Mouse (Mus musculus) midbrain, embryonic 12.5 days (tissue): ENCODE data around the gene Ilf3. TPM values are rescaled to one million over a fixed set of nuclear protein-coding genes. Genes with fewer than 3 reads are reported as not detected.
"Not testable (repeated sequence)": the region's sequence is repeated elsewhere in the genome, so short reads cannot be mapped to it uniquely, and the experiment has no call there.

ENCODE experiments used
- ATAC-seq: fragments of 200-750 bp; cut with Nextera tagmentation; 2 replicates; pipeline ENCODE4 v1.8.0; 2017; ENCODE audit warnings: low read depth, moderate TSS enrichment, moderate library complexity; ENCODE audit not compliant: low FRiP score
- H3K27ac ChIP-seq: fragments of 300-500 bp; sonication (generic); replicated peaks from 2 replicates; pipeline ENCODE4 v1.5.1; 2016; ENCODE audit warnings: mild to moderate bottlenecking
- H3K27me3 ChIP-seq: fragments of 300-500 bp; sonication (generic); 2 replicates; pipeline ENCODE4 v1.6.1; 2016; ENCODE audit warnings: mild to moderate bottlenecking
- H3K36me3 ChIP-seq: fragments of 300-500 bp; sonication (generic); 2 replicates; pipeline ENCODE4 v1.6.1; 2016
- H3K4me1 ChIP-seq: fragments of 300-500 bp; sonication (generic); 2 replicates; pipeline ENCODE4 v1.6.1; 2016
- H3K4me2 ChIP-seq: fragments of 300-500 bp; sonication (generic); replicated peaks from 2 replicates; pipeline ENCODE4 v1.6.1; 2016; ENCODE audit warnings: mild to moderate bottlenecking, moderate library complexity
- H3K4me3 ChIP-seq: fragments of 300-500 bp; sonication (generic); 2 replicates; pipeline ENCODE4 v1.5.1; 2016; ENCODE audit warnings: mild to moderate bottlenecking
- H3K9ac ChIP-seq: fragments of 300-500 bp; sonication (generic); replicated peaks from 2 replicates; pipeline ENCODE4 v1.6.1; 2016; ENCODE audit warnings: mild to moderate bottlenecking, moderate library complexity
- H3K9me3 ChIP-seq: fragments of 300-500 bp; sonication (generic); 2 replicates; pipeline ENCODE4 v1.6.1; 2016; ENCODE audit warnings: mild to moderate bottlenecking
- WGBS: fragments of 180-500 bp; shearing (Covaris S2); methylation state at CpG from one replicate; pipeline ENCODE4 v1.1.7; 2016; 5-methylcytosine and 5-hydroxymethylcytosine counted together
- polyA plus RNA-seq: library from polyadenylated mRNA; unstranded; fragments of >200 nt; fragmentation: Nextera tagmentation; extraction: Ambion mirVana; gene quantifications from 2 replicates; pipeline ENCODE4 v1.2.1, GENCODE M21; 2016

Ilf3 gene
- polyA plus RNA-seq = 314 and 322 TPM in 2 replicates

DNA sequence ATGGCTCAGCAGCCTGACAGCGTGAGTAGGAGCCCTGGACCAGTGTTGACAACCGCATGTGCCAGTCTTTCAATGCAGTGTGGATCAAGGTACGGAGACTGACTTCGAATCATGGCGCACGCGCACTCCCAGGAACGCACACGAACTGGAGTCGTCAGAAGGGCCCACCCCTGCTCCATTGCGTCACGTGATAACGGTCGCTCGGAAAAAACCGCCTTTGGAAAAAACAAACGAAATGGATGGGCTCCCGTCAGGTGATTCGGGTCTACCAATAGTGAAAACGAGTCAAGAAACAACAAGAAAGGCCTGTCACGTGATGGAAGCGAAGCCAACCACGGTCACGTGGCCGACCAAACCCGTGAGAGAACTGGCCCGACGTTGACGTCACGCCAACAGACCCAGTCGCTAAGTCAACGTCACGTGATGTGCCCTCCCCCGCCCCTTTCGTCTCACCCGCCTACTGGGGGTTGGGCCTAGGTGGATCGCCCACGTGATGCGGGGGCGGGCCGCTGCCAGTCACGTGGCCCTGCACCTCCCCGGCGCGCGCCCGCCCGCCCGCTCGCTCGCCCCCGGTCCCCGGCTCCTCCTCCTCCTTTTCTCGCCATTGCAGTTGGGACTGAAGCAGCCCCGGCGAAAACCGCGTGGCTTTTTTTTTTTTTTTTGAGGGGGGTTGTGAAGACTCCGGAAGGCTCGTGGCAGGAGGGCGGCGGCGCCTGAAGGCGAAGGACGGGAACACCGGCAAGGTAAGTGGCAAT, at the start of gene Ilf3:
TSS of gene Ilf3 (plus strand) at position 515 of the 755 bp plus-strand sequence.
- ATAC-seq = peak; percentile 84
- Histone ChIP-seq H3K4me2 (peak within 1 kb of the TSS; percentile 82), H3K9ac (peak within 1 kb of the TSS; percentile 91)

DNA sequence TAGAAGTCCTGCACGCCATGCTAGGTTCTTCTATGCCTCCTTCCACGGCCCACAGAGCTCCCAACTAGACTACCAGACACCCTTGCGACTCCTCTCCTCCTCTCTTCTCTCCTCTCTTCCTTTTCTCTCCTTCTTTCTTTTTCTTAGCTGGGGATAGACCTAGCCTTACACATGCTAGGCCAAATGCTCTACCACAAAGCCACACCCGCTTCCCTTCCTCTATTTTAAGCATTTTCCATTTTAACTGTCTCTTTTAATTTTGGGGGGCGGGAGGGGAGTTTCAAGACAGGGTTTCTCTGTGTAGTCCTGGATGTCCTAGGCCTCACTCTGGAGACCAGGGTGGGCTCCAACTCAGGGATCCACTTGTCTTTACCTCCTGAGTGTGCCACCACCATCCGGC, 48.9 kb upstream of the Ilf3 start:
- Histone ChIP-seq H3K4me3 (no peak overlapping the region), H3K36me3 (no peaks in the 10 kb centered on the region), H3K9ac (no peak overlapping the region), H3K9me3 (no peaks in the 10 kb centered on the region), H3K27me3 (no peaks in the 10 kb centered on the region), H3K4me2 (no peak overlapping the region), H3K4me1 (peaks cover 21% of the 10 kb centered on the region), H3K27ac (no peak overlapping the region)
- ATAC-seq = no peak
- WGBS = 89% methylated on average over 6 of the region's 6 CpGs

More for the DNA sequence above, at the start of gene Ilf3:
- Histone ChIP-seq H3K27me3 (no peaks in the 10 kb centered on the region), H3K9me3 (no peaks in the 10 kb centered on the region), H3K4me3 (peak within 1 kb of the TSS; percentile 95), H3K4me1 (peaks cover 24% of the 10 kb centered on the region), H3K36me3 (peaks cover 11% of the 10 kb centered on the region; the same call in 1 of the 2 replicates), H3K27ac (peak within 1 kb of the TSS; percentile 87)
- WGBS = under 1% methylated on average over 46 of the region's 66 CpGs

DNA sequence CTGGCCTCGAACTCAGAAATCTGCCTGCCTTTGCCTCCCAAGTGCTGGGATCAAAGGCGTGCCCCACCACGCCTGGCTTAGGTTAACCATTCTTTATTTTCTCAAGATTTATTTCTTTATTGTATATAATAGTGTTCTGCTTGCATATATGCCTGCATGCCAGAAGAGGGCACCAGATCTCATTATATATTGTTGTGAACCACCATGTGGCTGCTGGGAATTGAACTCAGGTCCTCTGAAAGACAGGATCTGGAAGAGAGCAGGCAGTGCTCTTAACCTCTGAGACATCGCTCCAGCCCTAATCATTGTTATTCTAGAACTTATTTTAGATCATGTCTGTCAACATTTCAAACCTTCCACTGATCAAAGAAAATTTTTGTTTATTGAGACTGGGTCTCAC, 48.2 kb upstream of the Ilf3 start:
- no peak overlapping the region for H3K27ac ChIP-seq
- ATAC-seq = no peak
- H3K4me2 ChIP-seq = no peak overlapping the region
- H3K4me1 ChIP-seq = peaks cover 21% of the 10 kb centered on the region
- H3K9ac ChIP-seq = no peak overlapping the region
- H3K9me3 ChIP-seq = no peaks in the 10 kb centered on the region
- no peak overlapping the region for H3K4me3 ChIP-seq
- peaks cover 3% of the 10 kb centered on the region; the same call in 1 of the 2 replicates for H3K36me3 ChIP-seq
- no peaks in the 10 kb centered on the region for H3K27me3 ChIP-seq
- 92% methylated on average over 4 of the region's 4 CpGs for WGBS

DNA sequence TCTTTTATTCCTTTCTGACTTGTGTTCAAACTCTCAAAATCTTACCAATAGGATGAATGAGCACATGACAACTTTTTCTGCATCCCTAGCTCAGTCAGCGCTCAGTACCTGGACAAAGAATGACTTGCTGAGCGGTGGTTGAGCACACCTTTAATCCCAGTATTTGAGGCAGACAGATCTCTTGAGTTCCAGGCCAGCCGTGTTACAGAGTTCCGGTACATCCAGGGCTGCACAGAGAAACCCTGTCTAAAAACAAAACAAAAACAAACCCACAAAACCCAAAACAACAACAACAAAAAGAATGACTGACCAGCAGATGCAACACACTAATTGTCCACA, 47.4 kb upstream of the Ilf3 start:
- Histone ChIP-seq H3K9ac (peak overlapping the region; percentile 73), H3K27ac (0 out of 2 replicates have a peak overlapping the region, but pooled peaks have one; percentile 49), H3K4me1 (peaks cover 21% of the 10 kb centered on the region), H3K4me3 (peak overlapping the region; percentile 70), H3K27me3 (no peaks in the 10 kb centered on the region), H3K4me2 (peak overlapping the region; percentile 81), H3K9me3 (no peaks in the 10 kb centered on the region), H3K36me3 (peaks cover 3% of the 10 kb centered on the region; the same call in 1 of the 2 replicates)
- ATAC-seq = no peak
- WGBS = 20% methylated on average over 4 of the region's 4 CpGs

DNA sequence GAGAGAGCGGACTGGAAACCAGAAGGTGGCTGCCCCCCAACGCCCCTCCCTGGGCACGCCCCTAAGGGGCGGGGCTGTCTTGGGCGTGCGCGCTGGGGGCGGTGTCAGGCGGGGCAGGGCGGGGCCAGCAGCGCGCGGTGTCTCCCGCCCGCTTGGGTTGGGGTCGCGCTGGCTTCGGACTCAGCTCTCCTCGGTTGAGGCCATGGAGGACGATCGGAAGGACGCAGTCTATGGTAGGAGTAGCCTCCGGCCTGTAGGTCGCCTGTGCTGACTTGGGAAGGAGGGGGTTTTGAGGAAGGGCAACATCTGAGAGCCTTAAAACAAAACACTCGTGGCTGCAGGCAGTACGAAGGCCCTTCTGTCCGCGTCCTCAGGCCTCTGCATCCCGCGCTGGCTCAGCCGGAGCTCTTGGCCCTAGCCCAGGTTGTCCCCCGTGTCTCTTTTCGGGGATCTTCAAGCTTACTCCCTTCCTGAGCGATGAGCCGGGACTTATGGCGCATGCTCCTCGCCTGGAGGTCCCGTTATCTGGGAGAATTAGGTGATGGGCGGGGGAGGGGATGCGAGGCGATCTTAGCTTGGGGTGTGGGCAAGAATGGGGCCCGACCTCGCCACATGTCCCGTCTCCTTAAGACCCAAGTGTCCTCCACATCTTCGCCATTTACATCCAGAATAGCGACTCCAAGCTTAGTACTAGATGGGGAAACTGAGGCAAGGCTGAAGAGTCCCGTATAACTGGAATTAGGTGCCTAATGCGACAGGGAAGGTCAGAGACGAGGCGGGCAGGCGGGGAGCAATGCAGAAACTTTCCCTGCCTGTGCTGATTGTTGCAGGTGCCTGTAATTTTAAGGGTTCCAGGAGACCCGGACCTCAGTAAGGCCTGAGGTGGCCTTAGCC, 46.8 kb upstream of the Ilf3 start, which contains the start of gene Slc44a2:
TSS of gene Slc44a2 (plus strand) at position 80 of the 894 bp plus-strand sequence.
- 1% methylated on average over 52 of the region's 52 CpGs for WGBS
- H3K9me3 ChIP-seq = no peaks in the 10 kb centered on the region
- peak within 1 kb of the TSS; percentile 70 for H3K4me3 ChIP-seq
- no peaks in the 10 kb centered on the region for H3K27me3 ChIP-seq
- H3K36me3 ChIP-seq = peaks cover 3% of the 10 kb centered on the region; the same call in 1 of the 2 replicates
- peaks cover 21% of the 10 kb centered on the region for H3K4me1 ChIP-seq
- H3K4me2 ChIP-seq = peak within 1 kb of the TSS; percentile 81
- peak within 1 kb of the TSS; percentile 49; the same call in 1 of the 2 replicates for H3K27ac ChIP-seq
- ATAC-seq = peak; percentile 94
- peak within 1 kb of the TSS; percentile 73 for H3K9ac ChIP-seq

DNA sequence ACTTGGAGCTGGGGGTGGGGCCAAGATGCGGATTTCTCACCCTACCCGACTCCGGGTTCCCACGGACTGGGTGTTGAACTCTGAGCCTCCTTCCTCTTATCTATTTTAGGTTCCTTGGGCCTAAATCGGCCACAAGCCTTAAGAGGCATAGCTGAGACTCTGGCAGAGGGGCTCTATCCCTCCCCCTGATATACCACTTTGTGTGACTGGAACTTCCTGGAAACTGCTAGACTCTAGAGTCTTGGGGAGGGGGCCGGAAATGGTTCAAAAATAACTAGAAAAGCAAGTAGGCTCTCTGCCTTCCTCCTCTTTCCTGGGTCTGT, 46.2 kb upstream of the Ilf3 start:
- no peaks in the 10 kb centered on the region for H3K9me3 ChIP-seq
- no peaks in the 10 kb centered on the region for H3K27me3 ChIP-seq
- H3K27ac ChIP-seq = no peak overlapping the region
- peaks cover 3% of the 10 kb centered on the region; the same call in 1 of the 2 replicates for H3K36me3 ChIP-seq
- no peak for ATAC-seq
- peak overlapping the region; percentile 73 for H3K9ac ChIP-seq
- 15% methylated on average over 6 of the region's 6 CpGs for WGBS
- peaks cover 21% of the 10 kb centered on the region for H3K4me1 ChIP-seq
- peak overlapping the region; percentile 81 for H3K4me2 ChIP-seq
- H3K4me3 ChIP-seq = peak overlapping the region; percentile 70

DNA sequence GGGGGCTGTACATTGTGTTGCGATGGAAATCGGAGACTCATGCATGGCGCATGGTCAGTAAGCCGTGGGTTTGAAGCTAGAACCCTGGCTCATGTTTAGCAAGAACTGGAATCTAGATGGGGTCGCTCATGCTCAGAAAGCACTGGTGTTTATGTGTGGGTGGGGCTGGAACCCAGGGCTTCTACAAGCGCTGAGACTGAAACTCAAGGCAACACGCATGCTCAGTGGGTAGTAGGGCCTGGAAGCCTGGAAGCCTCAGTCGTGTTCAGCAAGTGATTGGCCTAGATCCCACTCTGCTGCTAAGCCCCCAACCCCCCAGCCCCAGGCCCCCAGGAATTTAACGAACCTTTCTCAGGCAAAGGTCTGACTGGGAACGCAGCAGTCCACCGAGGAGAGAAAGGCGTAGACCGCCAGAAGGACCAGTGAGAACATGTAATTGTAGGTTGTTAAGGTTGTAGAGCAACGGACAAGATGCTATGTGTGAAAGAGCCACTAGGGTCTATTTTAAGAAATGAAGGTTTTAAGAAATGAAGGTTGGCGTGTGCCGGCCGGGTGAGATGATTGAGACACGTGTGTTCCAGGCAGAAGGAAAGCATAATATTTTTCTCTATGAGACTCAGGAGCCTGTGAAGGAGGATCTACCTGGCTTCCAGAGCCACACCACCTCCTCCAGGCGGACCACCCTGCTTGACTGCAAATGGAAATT, 45.3 kb upstream of the Ilf3 start:
- Histone ChIP-seq H3K9ac (no peak overlapping the region), H3K36me3 (peaks cover 3% of the 10 kb centered on the region; the same call in 1 of the 2 replicates), H3K9me3 (no peaks in the 10 kb centered on the region), H3K4me3 (no peak overlapping the region), H3K27me3 (no peaks in the 10 kb centered on the region), H3K4me1 (peaks cover 21% of the 10 kb centered on the region), H3K4me2 (peak overlapping the region; percentile 81; the same call in 1 of the 2 replicates), H3K27ac (no peak overlapping the region)
- no peak for ATAC-seq
- 90% methylated on average over 19 of the region's 19 CpGs for WGBS

DNA sequence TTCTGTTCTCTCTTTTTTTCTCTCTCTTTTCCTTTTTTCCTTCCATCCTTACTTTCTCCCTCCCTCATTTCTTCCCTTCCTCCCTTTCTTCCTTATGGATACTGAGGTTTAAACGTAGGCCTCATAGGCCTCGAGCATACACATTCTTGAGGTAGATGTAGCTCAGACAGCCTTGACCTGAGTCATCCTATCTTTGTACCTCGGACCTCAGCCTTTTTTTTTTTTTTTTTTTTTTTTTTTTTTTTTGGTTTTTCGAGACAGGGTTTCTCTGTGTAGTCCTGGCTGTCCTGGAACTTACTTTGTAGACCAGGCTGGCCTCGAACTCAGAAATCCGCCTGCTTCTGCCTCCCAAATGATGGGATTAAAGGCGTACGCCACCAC, 44.8 kb upstream of the Ilf3 start:
- not testable (repeated sequence) for H3K4me3 ChIP-seq, H3K9me3 ChIP-seq, H3K4me2 ChIP-seq, H3K27me3 ChIP-seq, ATAC-seq, H3K27ac ChIP-seq, H3K9ac ChIP-seq, H3K36me3 ChIP-seq
- H3K4me1 ChIP-seq = peaks cover 21% of the 10 kb centered on the region
- 92% methylated on average over 8 of the region's 8 CpGs for WGBS

DNA sequence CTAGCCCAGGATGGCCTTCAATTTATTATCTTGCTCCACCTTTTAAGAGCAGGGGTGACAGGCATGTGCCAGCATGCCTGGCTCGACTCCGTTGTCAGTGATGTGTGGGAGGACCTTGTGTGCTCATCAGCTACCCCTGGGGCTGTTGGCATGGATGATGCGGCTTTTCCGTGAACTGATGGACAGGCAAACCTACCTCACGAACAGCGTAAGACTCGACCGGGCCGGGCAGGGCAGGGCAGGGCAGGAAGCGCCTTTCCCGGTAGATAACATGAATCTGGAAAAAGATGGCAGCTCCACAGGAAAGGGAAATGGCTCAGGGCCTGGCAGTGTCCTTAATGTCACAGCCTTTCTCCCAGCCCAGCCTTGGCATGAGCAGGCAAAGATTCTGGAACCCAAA, 43.4 kb upstream of the Ilf3 start:
- Histone ChIP-seq H3K9ac (no peak overlapping the region), H3K4me1 (peaks cover 21% of the 10 kb centered on the region), H3K4me3 (no peak overlapping the region), H3K27me3 (no peaks in the 10 kb centered on the region), H3K4me2 (no peak overlapping the region), H3K36me3 (peaks cover 3% of the 10 kb centered on the region; the same call in 1 of the 2 replicates), H3K9me3 (no peaks in the 10 kb centered on the region), H3K27ac (no peak overlapping the region)
- ATAC-seq = no peak
- 96% methylated on average over 11 of the region's 11 CpGs for WGBS

DNA sequence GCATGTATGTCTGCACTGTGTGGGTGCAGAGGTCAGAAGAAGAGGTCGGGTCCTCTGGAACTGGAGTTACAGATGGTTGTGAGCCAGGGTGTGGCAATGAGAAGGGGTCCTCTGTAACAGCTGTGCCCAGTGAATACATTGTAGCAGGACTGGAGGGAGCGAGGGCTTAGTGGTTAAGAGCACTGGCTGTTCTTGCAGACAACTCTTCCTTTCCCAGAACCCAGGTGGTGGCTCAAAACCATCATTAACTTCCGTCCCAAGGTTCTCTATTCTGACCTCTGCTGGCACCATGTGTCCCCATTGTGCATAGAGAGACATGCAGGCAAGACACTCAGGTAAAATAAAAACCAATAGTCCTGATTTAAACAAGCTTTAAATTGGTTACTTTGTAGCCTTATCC, 40.1 kb upstream of the Ilf3 start:
- Histone ChIP-seq H3K36me3 (peaks cover 3% of the 10 kb centered on the region; the same call in 1 of the 2 replicates), H3K4me1 (peaks cover 18% of the 10 kb centered on the region), H3K27ac (no peak overlapping the region), H3K9me3 (no peaks in the 10 kb centered on the region), H3K4me3 (no peak overlapping the region), H3K27me3 (no peaks in the 10 kb centered on the region), H3K9ac (no peak overlapping the region), H3K4me2 (no peak overlapping the region)
- 74% methylated on average over 3 of the region's 3 CpGs for WGBS
- no peak for ATAC-seq

DNA sequence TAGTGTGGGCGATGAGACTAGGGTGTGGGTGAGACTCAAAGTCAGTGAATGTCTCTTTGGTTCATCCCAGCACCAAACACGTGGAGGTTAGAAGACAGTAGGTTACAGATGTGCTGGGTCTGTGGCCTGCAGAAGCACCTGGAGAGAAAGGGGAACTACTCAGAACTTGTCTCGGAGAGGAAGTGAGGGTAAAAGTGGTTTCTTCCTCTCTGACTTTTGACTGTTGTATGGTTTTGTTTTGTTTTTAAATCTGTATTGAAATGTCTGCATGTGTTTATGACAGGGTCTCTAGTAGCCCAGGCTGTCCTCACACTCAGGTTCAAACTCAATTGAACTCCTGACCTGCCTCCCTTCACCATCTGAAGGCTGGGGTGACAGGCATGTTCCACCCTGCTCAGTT, 39.6 kb upstream of the Ilf3 start:
- Histone ChIP-seq H3K4me1 (peaks cover 22% of the 10 kb centered on the region), H3K9ac (no peak overlapping the region), H3K27ac (no peak overlapping the region), H3K36me3 (peaks cover 3% of the 10 kb centered on the region; the same call in 1 of the 2 replicates), H3K9me3 (no peaks in the 10 kb centered on the region), H3K4me3 (no peak overlapping the region), H3K4me2 (no peak overlapping the region), H3K27me3 (no peaks in the 10 kb centered on the region)
- no peak for ATAC-seq
- WGBS = 77% methylated on average over 3 of the region's 3 CpGs
